Mouse (Mus musculus): ENCODE results near the gene Plekha6.

DNA sequence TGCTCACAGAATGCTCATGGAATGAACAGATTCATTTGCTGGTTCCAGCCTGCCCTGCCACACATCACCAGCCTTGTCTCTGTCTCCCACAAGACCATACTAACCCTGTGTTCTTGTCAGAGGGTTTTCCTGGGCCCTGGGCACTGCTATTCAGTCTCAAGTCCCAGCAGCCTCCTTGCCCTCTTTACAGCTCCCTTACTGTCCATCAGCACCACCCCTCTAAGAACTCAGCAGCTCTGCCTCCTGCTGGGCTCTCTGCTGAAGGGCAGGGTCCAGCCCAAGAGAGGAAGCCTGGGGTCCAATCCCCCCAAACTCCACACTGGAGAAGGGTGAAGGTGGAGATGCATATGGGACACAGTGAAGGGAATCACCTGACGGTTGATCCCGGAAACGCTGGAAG lies 104.5 kb downstream of the Plekha6 start:
- TF ChIP-seq CTCF (IDR thresholded peaks at IDR 0.05; ENCODE audit: extremely low read depth, insufficient read length, insufficient replicate concordance, low read depth, low read length) (no peak), POLR2A (IDR thresholded peaks at IDR 0.05; ENCODE audit: low read depth, low read length) (no peak)

All from small intestine, adult 2 months (tissue).